Mouse (Mus musculus) ES-E14 (cell line): ENCODE data around the gene Celf5. TPM values are rescaled to one million over a fixed set of nuclear protein-coding genes. Genes with fewer than 3 reads are reported as not detected.

ENCODE experiments used
- DNase-seq: peaks from one replicate; pipeline ENCODE4 v3.0.0-alpha.2; 2013; ENCODE audit warnings: low read depth, low spot score
- H3K27ac ChIP-seq: 2 replicates; pipeline ENCODE4 v1.5.1; 2012; ENCODE audit warnings: low read depth, mild to moderate bottlenecking, low read length, moderate library complexity, mixed read lengths; ENCODE audit not compliant: poor library complexity, insufficient read depth, severe bottlenecking
- H3K36me3 ChIP-seq: 2 replicates; pipeline ENCODE4 v1.6.1; 2012; ENCODE audit warnings: mild to moderate bottlenecking, low read length, moderate library complexity, mixed read lengths; ENCODE audit not compliant: control insufficient read depth, poor library complexity, insufficient read depth, severe bottlenecking
- H3K4me1 ChIP-seq, 2 experiments: fragments of 150-350 bp in 1 of 2; sonication (generic) in 1 of 2; 2 replicates each; pipeline ENCODE4 v1.6.1; 2012; ENCODE audit warnings: low read length in 2 of 2, mild to moderate bottlenecking in 1 of 2, mixed read lengths in 1 of 2; ENCODE audit not compliant: control insufficient read depth in 2 of 2, insufficient read depth in 2 of 2, poor library complexity in 1 of 2
- H3K4me3 ChIP-seq, 2 experiments: fragments of 150-350 bp in 1 of 2; sonication (generic) in 1 of 2; 2 replicates each; pipeline ENCODE4 v1.5.1; 2012; ENCODE audit warnings: low read length in 2 of 2, low read depth in 1 of 2, mild to moderate bottlenecking in 1 of 2, mixed read lengths in 1 of 2; ENCODE audit not compliant: insufficient read depth in 1 of 2, poor library complexity in 1 of 2, severe bottlenecking in 1 of 2
- H3K9ac ChIP-seq: 2 replicates; pipeline ENCODE4 v1.6.1; 2012; ENCODE audit warnings: low read depth, mild to moderate bottlenecking, low read length, mixed read lengths; ENCODE audit not compliant: poor library complexity, insufficient read depth, severe bottlenecking
- H3K9me3 ChIP-seq: fragments of 150-350 bp; sonication (generic); 2 replicates; pipeline ENCODE4 v1.6.1; 2012; ENCODE audit warnings: low read depth, mild to moderate bottlenecking, low read length; ENCODE audit not compliant: control insufficient read depth, insufficient read depth
- CHD2 ChIP-seq: IDR thresholded peaks from 2 replicates; pipeline ENCODE4 v1.6.1; 2014; ENCODE audit warnings: mild to moderate bottlenecking, low read depth, low read length, inconsistent platforms
- HCFC1 ChIP-seq: IDR thresholded peaks from 2 replicates; pipeline ENCODE4 v1.6.1; 2012; ENCODE audit warnings: low read length, inconsistent platforms, borderline replicate concordance; ENCODE audit not compliant: insufficient read depth
- MAFK ChIP-seq: IDR thresholded peaks from 2 replicates; pipeline ENCODE4 v1.6.1; 2014; ENCODE audit warnings: mild to moderate bottlenecking, low read depth, low read length, inconsistent platforms; ENCODE audit not compliant: insufficient read depth
- ZC3H11A ChIP-seq: IDR thresholded peaks from 2 replicates; pipeline ENCODE4 v1.6.1; 2012; ENCODE audit warnings: low read depth, mild to moderate bottlenecking, inconsistent platforms, low read length, borderline replicate concordance
- ZNF384 ChIP-seq: IDR thresholded peaks from 2 replicates; pipeline ENCODE4 v1.6.1; 2012; ENCODE audit warnings: low read depth, low read length, inconsistent platforms
- in situ Hi-C, 2 experiments: fragments of 600-800 bp; cut with MboI; formaldehyde crosslinking; loops; one replicate each; pipeline ENCODE4 v1.15.1; 2025; ENCODE audit warnings: low sequenced_read_pairs in 2 of 2, inconsistent platforms in 1 of 2; ENCODE audit not compliant: unreplicated experiment in 2 of 2
- total RNA-seq: library from RNA; depleted of rRNA; stranded (reverse); fragments of 300-350 nt; gene quantifications from 2 replicates; pipeline ENCODE4 v1.2.3, GENCODE M21; 2012

Celf5 gene
- total RNA-seq, 1 experiment = 5.0 TPM

GRCm38 (mm10) chr10:81507691-81508489 lies 25.4 kb upstream of the Celf5 start:
- Histone ChIP-seq H3K9me3 (no peaks in the 10 kb centered on the region), H3K4me3 (peak overlapping the region; percentile 67 to 69), H3K27ac (peak overlapping the region; percentile 86), H3K9ac (peak overlapping the region; percentile 38), H3K4me1 (peaks cover 2 to 25% of the 10 kb centered on the region in 2 experiments; a peak in 2 of 4 replicates), H3K36me3 (peaks cover 5% of the 10 kb centered on the region; the same call in 1 of the 2 replicates)
- no peak for DNase-seq
- in situ Hi-C loops = no loop called here
- TF ChIP-seq MAFK = peak; percentile 94
- TF ChIP-seq ZNF384 = no peak
- no peak for TF ChIP-seq ZC3H11A
- TF ChIP-seq CHD2 = no peak
- TF ChIP-seq HCFC1 = no peak

GRCm38 (mm10) chr10:81507095-81507494 lies 24.6 kb upstream of the Celf5 start:
- DNase-seq = peak; percentile 70
- H3K4me1 ChIP-seq = peaks cover 2 to 22% of the 10 kb centered on the region in 2 experiments; a peak in 2 of 4 replicates
- H3K4me3 ChIP-seq = peak overlapping the region in 1 of 2 experiments; percentile 67; a peak in 2 of 4 replicates
- in situ Hi-C loops = no loop called here
- no peak overlapping the region for H3K9ac ChIP-seq
- peaks cover 5% of the 10 kb centered on the region; the same call in 1 of the 2 replicates for H3K36me3 ChIP-seq
- H3K27ac ChIP-seq = peak overlapping the region; percentile 86
- no peaks in the 10 kb centered on the region for H3K9me3 ChIP-seq
- no peak for TF ChIP-seq HCFC1
- TF ChIP-seq CHD2 = no peak
- no peak for TF ChIP-seq ZNF384
- no peak for TF ChIP-seq MAFK
- no peak for TF ChIP-seq ZC3H11A

GRCm38 (mm10) chr10:81505016-81505664 lies 22.6 kb upstream of the Celf5 start:
- DNase-seq = no peak
- peaks cover 2 to 15% of the 10 kb centered on the region in 2 experiments; a peak in 1 of 4 replicates for H3K4me1 ChIP-seq
- no peak overlapping the region for H3K27ac ChIP-seq
- H3K36me3 ChIP-seq = peaks cover 5% of the 10 kb centered on the region; the same call in 1 of the 2 replicates
- in situ Hi-C loops = no loop called here
- no peaks in the 10 kb centered on the region for H3K9me3 ChIP-seq
- TF ChIP-seq ZC3H11A = no peak
- no peak for TF ChIP-seq CHD2
- no peak for TF ChIP-seq HCFC1
- TF ChIP-seq ZNF384 = no peak
- TF ChIP-seq MAFK = no peak
- H3K4me3 ChIP-seq = no peak overlapping the region
- H3K9ac ChIP-seq = no peak overlapping the region

GRCm38 (mm10) chr10:81502658-81503057 lies 20.1 kb upstream of the Celf5 start:
- Histone ChIP-seq H3K36me3 (peaks cover 5% of the 10 kb centered on the region; the same call in 1 of the 2 replicates), H3K27ac (no peak overlapping the region), H3K9ac (peak overlapping the region; percentile 45; the same call in 1 of the 2 replicates), H3K4me1 (peaks cover 0 to 20% of the 10 kb centered on the region in 2 experiments; a peak in 2 of 4 replicates), H3K9me3 (no peaks in the 10 kb centered on the region), H3K4me3 (peak overlapping the region; percentile 43 to 63)
- no peak for DNase-seq
- in situ Hi-C loops = no loop called here
- peak; percentile 45; the same call in 1 of the 2 replicates for TF ChIP-seq ZC3H11A
- no peak for TF ChIP-seq CHD2
